Mouse (Mus musculus): ENCODE data around the gene Dpysl5.
"Not testable (repeated sequence)": the region's sequence is repeated elsewhere in the genome, so short reads cannot be mapped to it uniquely, and the experiment has no call there.

Dpysl5 gene

DNA sequence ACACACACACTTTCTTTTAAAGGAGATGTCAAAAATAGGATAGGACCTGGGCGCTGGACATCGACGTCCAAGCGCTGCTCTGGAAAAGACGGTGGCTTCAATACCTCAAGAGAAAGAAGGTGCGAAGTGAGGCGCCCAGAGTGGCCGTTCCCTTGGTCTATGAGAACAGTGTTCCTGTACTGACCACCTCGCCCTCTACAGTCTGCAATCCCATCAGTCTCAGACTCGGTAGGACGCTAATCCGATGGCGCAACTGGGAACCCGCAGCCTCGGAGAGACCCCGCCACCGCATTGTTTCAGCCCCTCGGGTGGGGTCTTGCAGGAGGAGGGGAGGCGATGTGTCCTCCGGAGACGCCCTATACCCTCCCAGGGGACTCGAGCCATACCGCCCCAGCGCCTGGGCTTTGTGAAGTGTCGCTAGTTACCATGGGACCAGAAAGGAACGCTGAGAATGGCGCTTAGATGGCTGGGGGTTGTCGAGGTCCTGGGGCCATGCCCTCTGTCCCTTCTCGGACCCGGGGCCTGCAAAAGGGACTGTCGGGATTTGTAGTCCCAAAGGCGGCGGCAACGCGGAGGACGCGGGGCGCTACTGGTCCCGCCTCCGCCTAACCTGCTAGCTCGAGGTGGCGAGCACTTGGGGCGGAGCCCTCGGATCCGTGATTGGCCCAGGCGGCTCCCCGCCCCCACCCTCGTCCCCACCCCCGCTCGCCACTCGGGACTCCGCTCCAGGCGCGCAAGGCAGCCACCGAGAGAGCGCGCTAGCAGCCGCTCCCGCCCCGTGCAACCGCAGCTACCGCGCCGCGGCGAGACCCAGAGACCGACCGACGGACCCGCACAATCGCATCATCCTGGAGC, at the start of gene Dpysl5:
Gene Dpysl5, plus strand, starts transcription at position 418 of the 855 bp plus-strand sequence.
- DNase-seq (ENCODE audit: low read depth), result no peak

DNA sequence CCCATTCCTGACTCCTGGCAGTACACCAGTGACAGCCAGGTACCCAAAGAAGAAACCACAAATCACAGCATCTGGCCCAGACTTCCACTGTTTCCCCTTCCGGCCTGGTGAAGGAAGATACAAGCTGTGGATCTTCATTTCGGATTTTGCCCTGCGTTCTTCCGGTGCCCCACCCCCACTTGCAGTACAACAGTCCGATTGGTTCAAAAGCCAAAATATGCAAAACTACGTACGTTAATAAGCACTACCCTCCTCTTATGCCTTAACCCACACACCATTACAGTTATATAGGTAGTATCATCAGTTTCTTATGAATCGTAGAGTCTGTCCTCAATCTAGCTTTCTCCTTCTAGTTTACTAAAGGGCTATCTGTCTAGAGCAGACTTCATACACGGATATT, 46.0 kb upstream of the Dpysl5 start:
- no peak for DNase-seq (ENCODE audit: low read depth)

- no peak for DNase-seq (ENCODE audit: low read depth)
These were observed 45.4 kb upstream of the Dpysl5 start for GRCm38 (mm10) chr5:30665968-30666367.

DNA sequence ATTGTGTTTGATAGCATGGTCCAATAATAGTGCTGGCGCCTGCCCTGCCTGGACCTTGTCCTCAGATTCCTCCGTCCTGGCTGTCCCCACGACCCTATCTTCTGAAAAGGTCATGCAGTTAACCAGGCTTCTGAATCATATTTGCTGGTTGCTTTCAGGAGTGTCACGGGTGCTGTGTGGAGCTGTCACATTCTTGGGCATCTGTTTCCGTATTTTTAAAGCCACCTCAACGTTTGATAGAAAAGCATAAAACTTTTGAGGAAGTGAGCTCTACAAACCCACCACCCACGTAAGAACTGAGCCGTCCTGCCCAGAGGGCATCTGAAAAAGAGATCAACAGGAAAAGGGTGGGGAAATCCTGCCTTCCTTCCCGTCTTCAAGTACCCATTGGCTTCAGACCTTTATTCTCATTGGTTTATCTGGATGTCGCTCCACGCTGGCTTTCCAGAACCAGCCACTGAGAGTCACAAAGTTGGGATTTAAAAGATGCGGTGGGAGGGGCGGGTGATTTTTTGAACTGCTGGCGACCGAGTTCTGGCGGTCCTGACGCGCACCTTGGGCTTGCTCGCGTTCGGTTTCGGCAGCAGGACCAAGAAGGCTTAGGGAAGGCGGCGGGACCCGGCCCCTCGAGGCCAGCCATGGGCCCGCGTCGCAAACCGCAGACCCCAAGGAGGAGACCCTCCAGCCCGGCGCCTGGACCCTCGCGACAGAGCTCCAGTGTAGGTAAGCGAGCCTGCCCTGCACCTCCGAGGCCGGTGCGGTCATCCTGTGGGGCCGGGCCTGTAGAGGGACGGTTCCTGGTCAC, 44.8 kb upstream of the Dpysl5 start, which contains the start of gene Cenpa:
Gene Cenpa, plus strand, starts transcription at position 387 of the 805 bp plus-strand sequence.
- DNase-seq (ENCODE audit: low read depth), result peak; percentile 99

DNA sequence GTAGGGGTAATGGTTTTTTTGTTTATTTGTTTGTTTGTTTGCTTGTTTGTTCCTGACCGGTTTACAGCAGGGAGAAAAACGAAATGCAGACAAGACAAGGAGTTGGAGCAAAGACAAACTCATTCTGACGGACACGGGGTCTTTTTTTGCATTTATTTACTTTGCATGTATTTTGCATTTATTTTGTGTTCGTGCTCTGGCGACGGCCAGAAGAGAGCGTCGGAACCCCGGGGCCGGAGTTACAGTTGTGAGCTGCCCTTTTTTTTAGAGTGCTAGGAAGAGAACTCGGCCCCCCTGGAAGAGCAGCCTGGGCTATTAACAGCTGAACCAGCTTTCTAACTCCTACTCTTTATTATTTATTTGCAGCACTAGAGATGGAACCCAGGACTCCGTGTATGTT, 44.1 kb upstream of the Dpysl5 start:
- peak; percentile 27 for DNase-seq (ENCODE audit: low read depth)

GRCm38 (mm10) chr5:30667686-30668085, 43.7 kb upstream of the Dpysl5 start:
- DNase-seq (ENCODE audit: low read depth), result peak; percentile 34

DNA sequence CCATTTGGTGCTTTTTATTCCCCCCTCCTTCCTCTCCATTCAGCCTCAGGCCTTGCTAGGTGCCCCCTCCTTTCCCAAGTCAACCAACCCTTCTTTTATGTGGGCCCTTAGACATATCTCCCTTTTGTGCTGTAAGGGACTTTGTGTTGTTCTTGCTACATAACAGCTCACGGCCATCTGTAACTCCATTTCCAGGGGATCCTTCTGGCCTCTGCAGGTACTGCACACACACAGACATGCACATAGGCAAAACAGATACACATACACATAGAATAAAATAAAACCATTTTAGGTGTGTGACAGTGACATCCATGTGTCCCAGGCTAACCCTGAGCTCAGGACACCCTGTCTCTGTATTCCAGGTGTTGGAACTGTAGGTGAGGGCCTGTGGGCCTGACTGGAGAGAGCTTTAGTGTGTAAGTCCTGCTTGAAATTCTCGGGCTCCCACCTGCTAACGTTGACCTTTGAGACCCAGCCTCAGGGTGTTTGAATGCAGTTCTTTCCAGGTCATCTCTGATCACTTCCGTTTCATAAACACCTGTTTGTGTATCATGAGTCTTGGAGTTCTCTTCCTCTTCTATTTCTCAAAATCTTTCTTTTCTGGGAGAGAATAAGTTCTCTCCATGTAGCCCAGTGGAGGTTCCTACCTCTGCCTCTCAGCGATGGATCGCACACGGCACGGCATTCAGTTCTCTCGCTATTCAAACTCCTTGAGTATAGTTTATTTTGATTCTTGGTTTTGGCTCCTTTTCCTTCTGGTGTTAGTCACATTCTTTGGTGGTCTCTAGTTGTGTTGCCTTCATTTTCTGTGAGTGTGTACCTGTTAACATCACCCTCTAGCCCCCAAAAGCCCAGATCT, 42.5 kb upstream of the Dpysl5 start:
- no peak for DNase-seq (ENCODE audit: low read depth)

DNA sequence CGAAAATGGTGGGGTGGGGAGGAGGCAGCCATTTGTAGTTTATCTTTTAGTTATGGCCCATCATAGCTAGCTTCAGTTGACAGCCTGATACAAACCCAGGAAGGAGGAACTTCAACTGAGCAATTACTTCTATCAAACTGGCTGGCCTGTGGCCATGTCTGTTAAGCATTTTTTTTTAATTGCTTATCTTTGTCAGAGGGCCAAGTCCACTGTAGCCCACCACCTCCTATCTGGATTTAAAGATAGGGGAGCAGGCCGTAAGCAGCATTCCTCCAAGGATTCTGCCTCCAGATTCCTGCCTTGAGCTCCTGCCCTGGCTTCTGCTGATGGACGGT, 41.9 kb upstream of the Dpysl5 start:
- DNase-seq (ENCODE audit: low read depth), result no peak

- DNase-seq (ENCODE audit: low read depth), result no peak
These were observed 41.3 kb upstream of the Dpysl5 start for GRCm38 (mm10) chr5:30670091-30670490.

DNA sequence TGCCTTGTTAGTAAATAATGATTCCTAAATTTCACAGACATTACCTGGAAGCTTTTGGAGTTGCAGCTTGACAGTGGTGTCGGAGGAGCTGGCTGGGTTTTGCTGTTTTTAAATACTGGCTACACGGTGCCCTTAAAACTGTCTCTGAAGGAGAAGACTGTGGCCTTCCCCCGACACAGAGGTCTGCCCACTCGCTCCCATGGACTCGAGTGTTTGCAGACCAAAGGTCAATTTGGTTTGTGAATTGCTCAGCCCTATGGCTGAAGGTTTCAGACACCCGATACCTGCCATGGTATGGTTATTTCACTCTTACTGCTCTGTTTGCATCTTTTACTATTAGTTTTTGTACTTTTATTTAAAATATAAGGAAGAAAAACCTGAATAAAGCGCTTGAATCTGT, 37.4 kb upstream of the Dpysl5 start:
- no peak for DNase-seq (ENCODE audit: low read depth)

GRCm38 (mm10) chr5:30676800-30677199, 34.6 kb upstream of the Dpysl5 start:
- no peak for DNase-seq (ENCODE audit: low read depth)

GRCm38 (mm10) chr5:30678069-30678468, 33.3 kb upstream of the Dpysl5 start:
- DNase-seq (ENCODE audit: low read depth), result not testable (repeated sequence)

GRCm38 (mm10) chr5:30678722-30679296, 32.6 kb upstream of the Dpysl5 start:
- DNase-seq (ENCODE audit: low read depth), result peak; percentile 13

DNA sequence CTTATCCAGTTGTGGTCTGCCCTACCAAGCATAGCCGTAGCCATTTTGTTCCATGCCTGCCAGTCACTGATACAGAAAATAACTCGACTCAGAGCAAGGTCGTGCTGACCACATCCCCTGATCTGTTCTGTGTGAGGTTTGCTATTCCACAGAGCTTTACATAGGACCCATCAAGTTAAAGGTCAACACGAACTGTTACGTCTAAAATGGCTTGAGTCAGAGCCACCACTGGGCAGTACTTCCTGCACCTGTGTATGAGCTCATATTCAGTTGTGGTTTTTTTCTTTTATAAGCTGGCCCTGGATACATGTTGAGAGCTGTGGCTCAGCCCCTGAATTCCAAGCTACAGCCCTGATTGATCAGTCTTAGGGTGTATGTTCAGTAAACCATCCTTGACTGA, 31.8 kb upstream of the Dpysl5 start:
- DNase-seq (ENCODE audit: low read depth), result peak; percentile 92

DNA sequence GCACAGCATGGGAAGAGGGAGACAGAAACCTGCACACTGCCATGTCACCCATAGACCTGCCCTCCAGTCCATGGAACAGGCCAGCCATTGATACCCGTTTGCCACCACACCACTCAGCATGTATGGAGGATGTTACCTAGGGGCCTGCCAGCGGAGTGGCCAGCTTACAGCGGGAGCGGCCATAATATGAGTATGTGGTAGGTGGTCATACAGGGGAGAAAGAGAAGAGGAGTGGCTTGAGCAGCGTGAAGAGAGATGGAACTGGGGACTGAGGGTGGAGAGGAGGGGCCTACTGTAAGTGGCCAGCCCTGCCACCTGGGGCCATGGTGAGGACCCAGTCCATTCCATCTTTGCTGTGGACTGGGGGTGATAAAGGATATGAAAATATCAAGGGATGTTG, 29.4 kb upstream of the Dpysl5 start:
- DNase-seq (ENCODE audit: low read depth), result no peak

GRCm38 (mm10) chr5:30682967-30683600, 28.3 kb upstream of the Dpysl5 start:
- DNase-seq (ENCODE audit: low read depth), result peak; percentile 59

DNA sequence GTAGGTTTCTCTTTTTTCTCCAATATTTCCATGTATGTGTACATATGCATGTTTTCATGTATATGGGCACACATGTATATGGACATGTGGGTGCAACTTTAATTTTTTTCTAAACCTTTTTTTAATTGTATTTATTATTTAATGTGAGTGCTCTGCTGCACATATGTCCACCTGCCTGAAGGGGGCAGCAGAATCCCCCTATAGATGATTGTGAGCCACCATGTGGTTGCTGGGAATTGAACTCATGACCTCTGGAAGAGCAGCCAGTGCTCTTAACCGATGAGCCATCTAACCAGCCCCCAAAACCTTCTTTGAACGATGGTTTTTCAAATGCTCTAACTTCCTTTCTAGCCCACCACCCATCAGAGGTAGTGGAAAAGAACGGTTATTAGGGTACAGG, 27.4 kb upstream of the Dpysl5 start:
- peak; percentile 37 for DNase-seq (ENCODE audit: low read depth)

DNA sequence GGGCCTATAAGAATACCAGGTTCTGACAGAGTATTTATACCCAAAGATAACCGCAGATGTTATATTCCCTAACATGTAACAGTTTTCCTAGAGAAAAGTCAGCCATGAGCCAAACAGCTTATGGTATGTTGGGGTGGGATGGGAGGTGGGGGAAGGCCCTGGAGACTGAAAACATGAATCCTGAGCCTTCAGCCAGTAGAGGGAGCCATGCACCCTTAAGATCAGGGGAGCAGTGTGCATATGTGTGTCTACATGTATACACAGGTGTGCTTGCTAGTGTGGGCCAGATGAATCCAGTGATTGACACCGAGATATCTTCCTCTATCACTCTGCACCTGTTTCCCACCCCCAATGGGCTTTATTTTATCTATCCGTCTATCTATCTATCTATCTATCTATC, 24.6 kb upstream of the Dpysl5 start:
- peak; percentile 38 for DNase-seq (ENCODE audit: low read depth)

- DNase-seq (ENCODE audit: low read depth), result no peak
These were observed 10.9 kb upstream of the Dpysl5 start for GRCm38 (mm10) chr5:30700361-30701000.

DNA sequence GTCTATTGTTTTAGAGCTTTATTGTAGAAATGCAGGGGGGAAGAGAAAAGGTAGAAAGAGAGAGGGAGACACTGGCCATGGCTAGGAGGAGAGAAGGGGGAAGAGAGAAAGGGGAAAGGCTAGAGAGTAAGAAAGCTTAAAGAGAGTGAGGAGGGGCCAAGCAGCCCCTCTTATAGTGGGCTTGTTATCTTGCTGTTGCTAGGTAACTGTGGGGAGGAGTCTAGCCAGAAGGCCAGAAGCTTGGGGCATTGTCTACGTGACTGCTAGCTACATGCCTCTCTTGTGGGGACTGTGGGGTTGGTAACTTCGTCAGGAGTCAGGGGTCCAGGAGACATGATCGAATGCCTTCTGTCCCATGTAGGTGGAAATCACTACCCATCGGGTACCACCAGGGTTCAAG, 10.0 kb upstream of the Dpysl5 start:
- DNase-seq (ENCODE audit: low read depth), result not testable (repeated sequence)

GRCm38 (mm10) chr5:30701866-30702265, 9.5 kb upstream of the Dpysl5 start:
- DNase-seq (ENCODE audit: low read depth), result peak; percentile 23
